Mouse (Mus musculus) thymus, adult 2 months (tissue): Measurements from ENCODE around the gene Cxcl10.

Experiments
- CTCF ChIP-seq: fragments of 200-500 bp; IDR thresholded peaks from 2 replicates; pipeline ENCODE4 v1.5.1; 2012; ENCODE audit warnings: mild to moderate bottlenecking, control low read depth, low read length, moderate library complexity, borderline replicate concordance; ENCODE audit not compliant: control insufficient read depth, poor library complexity, insufficient read depth; ENCODE audit errors: extremely low read depth
- POLR2A ChIP-seq: fragments of 200-500 bp; IDR thresholded peaks from 2 replicates; pipeline ENCODE4 v1.6.1; 2012; ENCODE audit warnings: mild to moderate bottlenecking, low read length, control low read depth, moderate library complexity; ENCODE audit not compliant: control insufficient read depth, poor library complexity, insufficient read depth; ENCODE audit errors: extremely low read depth

- TF ChIP-seq CTCF, result no peak
- no peak for TF ChIP-seq POLR2A
Measured at GRCm38 (mm10) chr5:92382349-92382679, 33.6 kb upstream of the Cxcl10 start.
